Mouse (Mus musculus) hindbrain, embryonic 14.5 days (tissue): ENCODE data around the gene Mpig6b. TPM values are rescaled to one million over a fixed set of nuclear protein-coding genes. Genes with fewer than 3 reads are reported as not detected.

Source experiments
- ATAC-seq: fragments of 200-750 bp; cut with Nextera tagmentation; 2 replicates; pipeline ENCODE4 v1.8.0; 2017; ENCODE audit warnings: moderate number of reproducible peaks, mild to moderate bottlenecking, moderate TSS enrichment, moderate library complexity; ENCODE audit not compliant: low FRiP score
- DNase-seq: peaks from one replicate; pipeline ENCODE4 v3.0.0-alpha.2; 2015; ENCODE audit warnings: low spot score
- H3K27ac ChIP-seq: fragments of 300-500 bp; sonication (generic); 2 replicates; pipeline ENCODE4 v1.5.1; 2014; ENCODE audit warnings: mild to moderate bottlenecking, moderate library complexity
- H3K27me3 ChIP-seq: fragments of 300-500 bp; sonication (generic); 2 replicates; pipeline ENCODE4 v1.6.1; 2014; ENCODE audit warnings: mild to moderate bottlenecking, low read length, mixed read lengths; ENCODE audit not compliant: control insufficient read depth, insufficient read depth
- H3K36me3 ChIP-seq: fragments of 300-500 bp; sonication (generic); replicated peaks from 2 replicates; pipeline ENCODE4 v1.6.1; 2014; ENCODE audit not compliant: control insufficient read depth, insufficient read depth
- H3K4me1 ChIP-seq: fragments of 300-500 bp; sonication (generic); replicated peaks from 2 replicates; pipeline ENCODE4 v1.6.1; 2014; ENCODE audit warnings: antibody characterized with exemption, low read length, mixed read lengths; ENCODE audit not compliant: control insufficient read depth, insufficient read depth
- H3K4me2 ChIP-seq: fragments of 300-500 bp; sonication (generic); replicated peaks from 2 replicates; pipeline ENCODE4 v1.6.1; 2014; ENCODE audit warnings: mild to moderate bottlenecking, moderate library complexity
- H3K4me3 ChIP-seq: fragments of 300-500 bp; sonication (generic); replicated peaks from 2 replicates; pipeline ENCODE4 v1.5.1; 2014; ENCODE audit warnings: mild to moderate bottlenecking, low read length
- H3K9ac ChIP-seq: fragments of 300-500 bp; sonication (generic); 2 replicates; pipeline ENCODE4 v1.6.1; 2014
- H3K9me3 ChIP-seq: fragments of 300-500 bp; sonication (generic); 2 replicates; pipeline ENCODE4 v1.6.1; 2016; ENCODE audit warnings: low read length; ENCODE audit not compliant: control insufficient read depth
- WGBS: fragments of 180-500 bp; shearing (Covaris S2); extraction: QIAGEN DNeasy Blood & Tissue Kit; methylation state at CpG from one replicate; pipeline ENCODE4 v1.1.7; 2014; 5-methylcytosine and 5-hydroxymethylcytosine counted together
- polyA plus RNA-seq: library from polyadenylated mRNA; unstranded; fragments of >200 nt; fragmentation: Nextera tagmentation; extraction: Ambion mirVana; gene quantifications from 2 replicates; pipeline ENCODE4 v1.2.1, GENCODE M21; 2014

The Mpig6b gene
- polyA plus RNA-seq, 1 experiment from 2014 or later: 0.21 TPM

GRCm38 (mm10) chr17:35064378-35064877 is 1.6 kb downstream of the Mpig6b start:
- Histone ChIP-seq H3K4me3 (no peak overlapping the region), H3K27ac (no peak overlapping the region), H3K36me3 (peaks cover 30% of the 10 kb centered on the region), H3K9me3 (no peaks in the 10 kb centered on the region), H3K9ac (no peak overlapping the region), H3K4me1 (peaks cover 18% of the 10 kb centered on the region), H3K4me2 (peak overlapping the region; percentile 45), H3K27me3 (peaks cover 35% of the 10 kb centered on the region)
- DNase-seq (no peak), ATAC-seq (no peak)
- 46% methylated on average over 10 of the region's 10 CpGs for WGBS

- ATAC-seq: no peak
- 89% methylated on average over 3 of the region's 3 CpGs for WGBS
These were observed 2.5 kb downstream of the Mpig6b start for GRCm38 (mm10) chr17:35063466-35063865.

GRCm38 (mm10) chr17:35061299-35061698 is 4.7 kb downstream of the Mpig6b start:
- DNase-seq (no peak), ATAC-seq (no peak)
- Histone ChIP-seq H3K9ac (no peak overlapping the region), H3K4me1 (peaks cover 18% of the 10 kb centered on the region), H3K36me3 (peaks cover 30% of the 10 kb centered on the region), H3K27ac (no peak overlapping the region), H3K4me3 (no peak overlapping the region), H3K27me3 (peaks cover 25% of the 10 kb centered on the region), H3K4me2 (no peak overlapping the region), H3K9me3 (no peaks in the 10 kb centered on the region)
- 84% methylated on average over 8 of the region's 8 CpGs for WGBS

More at GRCm38 (mm10) chr17:35063466-35063865, 2.5 kb downstream of the Mpig6b start:
- H3K4me3 ChIP-seq: no peak overlapping the region
- peaks cover 30% of the 10 kb centered on the region for H3K36me3 ChIP-seq
- no peak overlapping the region for H3K9ac ChIP-seq
- peaks cover 35% of the 10 kb centered on the region for H3K27me3 ChIP-seq
- H3K4me1 ChIP-seq: peaks cover 18% of the 10 kb centered on the region
- H3K9me3 ChIP-seq: no peaks in the 10 kb centered on the region
- no peak overlapping the region for H3K4me2 ChIP-seq
- no peak overlapping the region for H3K27ac ChIP-seq
- DNase-seq: no peak

- H3K4me3 ChIP-seq: peak overlapping the region; percentile 85
- peak overlapping the region; percentile 88 for H3K9ac ChIP-seq
- H3K27ac ChIP-seq: no peak overlapping the region
- H3K4me1 ChIP-seq: peaks cover 18% of the 10 kb centered on the region
- no peaks in the 10 kb centered on the region for H3K9me3 ChIP-seq
- DNase-seq (no peak), ATAC-seq (no peak)
- H3K27me3 ChIP-seq: peaks cover 21% of the 10 kb centered on the region
- peaks cover 35% of the 10 kb centered on the region for H3K36me3 ChIP-seq
- H3K4me2 ChIP-seq: peak overlapping the region; percentile 66
- 58% methylated on average over 22 of the region's 22 CpGs for WGBS
These were observed 5.2 kb downstream of the Mpig6b start for GRCm38 (mm10) chr17:35060737-35061297.

GRCm38 (mm10) chr17:35060071-35060470 is 5.9 kb downstream of the Mpig6b start:
- WGBS: 25% methylated on average over 14 of the region's 14 CpGs
- H3K9me3 ChIP-seq: no peaks in the 10 kb centered on the region
- ATAC-seq (peak; percentile 9; the same call in 1 of the 2 replicates), DNase-seq (no peak)
- peak overlapping the region; percentile 66 for H3K4me2 ChIP-seq
- H3K4me3 ChIP-seq: peak overlapping the region; percentile 85
- peaks cover 15% of the 10 kb centered on the region for H3K4me1 ChIP-seq
- H3K27ac ChIP-seq: no peak overlapping the region
- peaks cover 38% of the 10 kb centered on the region for H3K36me3 ChIP-seq
- peaks cover 14% of the 10 kb centered on the region for H3K27me3 ChIP-seq
- peak overlapping the region; percentile 88 for H3K9ac ChIP-seq

GRCm38 (mm10) chr17:35058911-35059892 is 6.8 kb downstream of the Mpig6b start, which contains the start of gene Ddah2:
Ddah2 (plus strand) TSS chr17:35059035.
- Histone ChIP-seq H3K27ac (peak within 1 kb of the TSS; percentile 88), H3K4me3 (peak within 1 kb of the TSS; percentile 85), H3K4me1 (peaks cover 13% of the 10 kb centered on the region), H3K9ac (peak within 1 kb of the TSS; percentile 88), H3K27me3 (peaks cover 6% of the 10 kb centered on the region), H3K36me3 (peaks cover 40% of the 10 kb centered on the region), H3K9me3 (no peaks in the 10 kb centered on the region), H3K4me2 (peak within 1 kb of the TSS; percentile 66)
- peak; percentile 85 for DNase-seq
- under 1% methylated on average over 56 of the region's 57 CpGs for WGBS
- peak; percentile 92 for ATAC-seq

GRCm38 (mm10) chr17:35058316-35058715 is 7.7 kb downstream of the Mpig6b start:
- Histone ChIP-seq H3K36me3 (peaks cover 40% of the 10 kb centered on the region), H3K27ac (0 out of 2 replicates have a peak overlapping the region, but pooled peaks have one; percentile 88), H3K9me3 (no peaks in the 10 kb centered on the region), H3K4me2 (peak overlapping the region; percentile 66), H3K9ac (peak overlapping the region; percentile 88), H3K4me1 (peaks cover 13% of the 10 kb centered on the region), H3K27me3 (no peaks in the 10 kb centered on the region; the same call in 1 of the 2 replicates), H3K4me3 (peak overlapping the region; percentile 85)
- 70% methylated on average over 9 of the region's 9 CpGs for WGBS
- DNase-seq (no peak), ATAC-seq (peak; percentile 1; the same call in 1 of the 2 replicates)

- Histone ChIP-seq H3K27ac (no peak overlapping the region), H3K4me3 (no peak overlapping the region), H3K27me3 (no peaks in the 10 kb centered on the region), H3K4me1 (peaks cover 13% of the 10 kb centered on the region), H3K36me3 (peaks cover 33% of the 10 kb centered on the region), H3K9me3 (no peaks in the 10 kb centered on the region), H3K9ac (no peak overlapping the region), H3K4me2 (no peak overlapping the region)
- DNase-seq (no peak), ATAC-seq (no peak)
- WGBS: 82% methylated on average over 3 of the region's 3 CpGs
These were observed 8.9 kb downstream of the Mpig6b start for GRCm38 (mm10) chr17:35057090-35057489.
